Mouse (Mus musculus) adrenal gland, postnatal 36 days (tissue): Measurements from ENCODE around the gene C1qtnf5. TPM values are rescaled to one million over a fixed set of nuclear protein-coding genes. Genes with fewer than 3 reads are reported as not detected.
A peak's percentile ranks its signal among the peaks of the same experiment; 100 is the strongest.

Source experiments
- DNase-seq, 2 experiments: peaks; one replicate each; pipeline ENCODE4 v3.0.0; 2021; ENCODE audit warnings: mixed read lengths in 1 of 2
- long read RNA-seq, 2 experiments: library from polyadenylated mRNA; stranded (forward); transcript quantifications; one replicate each; pipeline ENCODE4 v2.0.0; 2021; ENCODE audit warnings: borderline sequencing depth in 2 of 2
- total RNA-seq, 2 experiments: library from RNA; stranded (reverse); gene quantifications; 2 replicates each; pipeline ENCODE4 v1.2.3; 2021

C1qtnf5 gene
- total RNA-seq = 10 to 100 TPM; 13.0 to 20.4 TPM
- long read RNA-seq, experiment 1, transcript C1qtnf5-204 (3 exons, 1,365 nt) = major isoform, 9 of 16 reads
- long read RNA-seq, experiment 1, partial matches to known transcripts = 0 of 16 reads
- long read RNA-seq, experiment 1, other reads (novel, unspliced or antisense) = 3 of 16 reads
- long read RNA-seq, experiment 2, partial matches to known transcripts = 0 of 3 reads
- long read RNA-seq, experiment 2, other reads (novel, unspliced or antisense) = 0 of 3 reads

GRCm38 (mm10) chr9:44107110-44107509 lies at the start of gene C1qtnf5:
TSS of gene C1qtnf5 (plus strand) at chr9:44107245.
- peak; percentile 82 to 83 for DNase-seq

GRCm38 (mm10) chr9:44058606-44059005 lies 48.4 kb upstream of the C1qtnf5 start:
- no peak for DNase-seq

GRCm38 (mm10) chr9:44065177-44065576 lies 41.9 kb upstream of the C1qtnf5 start:
- no peak for DNase-seq

GRCm38 (mm10) chr9:44066785-44067225 lies 40.2 kb upstream of the C1qtnf5 start, which contains the start of gene Usp2:
TSS of gene Usp2 (plus strand) at chr9:44067021.
- peak; percentile 99 for DNase-seq

- peak in 1 of 2 experiments; percentile 33 for DNase-seq
These were observed 39.6 kb upstream of the C1qtnf5 start for GRCm38 (mm10) chr9:44067241-44067959.

- no peak for DNase-seq
These were observed 39.1 kb upstream of the C1qtnf5 start for GRCm38 (mm10) chr9:44067960-44068330.

- no peak for DNase-seq
These were observed 37.8 kb upstream of the C1qtnf5 start for GRCm38 (mm10) chr9:44069252-44069651.

GRCm38 (mm10) chr9:44070113-44070843 lies 36.8 kb upstream of the C1qtnf5 start:
- DNase-seq = no peak

- no peak for DNase-seq
These were observed 36.2 kb upstream of the C1qtnf5 start for GRCm38 (mm10) chr9:44070844-44071231.

- DNase-seq = peak; percentile 50 to 58
These were observed 35.0 kb upstream of the C1qtnf5 start for GRCm38 (mm10) chr9:44071914-44072598.

- peak; percentile 86 for DNase-seq
These were observed 34.5 kb upstream of the C1qtnf5 start for GRCm38 (mm10) chr9:44072599-44072915.

- no peak for DNase-seq
These were observed 33.9 kb upstream of the C1qtnf5 start for GRCm38 (mm10) chr9:44073115-44073514.

- peak; percentile 38 to 63 for DNase-seq
These were observed 32.4 kb upstream of the C1qtnf5 start for GRCm38 (mm10) chr9:44074395-44075275.

GRCm38 (mm10) chr9:44075276-44075995 lies 31.6 kb upstream of the C1qtnf5 start:
- no peak for DNase-seq

- no peak for DNase-seq
These were observed 30.9 kb upstream of the C1qtnf5 start for GRCm38 (mm10) chr9:44075996-44076763.

- peak; percentile 60 to 69 for DNase-seq
These were observed 30.3 kb upstream of the C1qtnf5 start for GRCm38 (mm10) chr9:44076764-44077120.

GRCm38 (mm10) chr9:44077266-44077910 lies 29.7 kb upstream of the C1qtnf5 start:
- no peak for DNase-seq

GRCm38 (mm10) chr9:44078136-44078797 lies 28.8 kb upstream of the C1qtnf5 start:
- DNase-seq = no peak
